Mouse (Mus musculus) monocyte, adult 5-6 weeks (primary cell): ENCODE data around the gene Tmem266. TPM values are rescaled to one million over a fixed set of nuclear protein-coding genes. Genes with fewer than 3 reads are reported as not detected.
A peak's percentile ranks its signal among the peaks of the same experiment; 100 is the strongest.

Source experiments
- ATAC-seq: fragments of 153-309, 156-312 bp; replicated peaks from 2 replicates; pipeline ENCODE4 v1.8.0; 2017; ENCODE audit warnings: mild to moderate bottlenecking; ENCODE audit not compliant: low TSS enrichment, insufficient number of reproducible peaks, severe bottlenecking, poor library complexity, low FRiP score
- total RNA-seq: library from RNA; stranded (forward); fragments of 200-1000, 200-491, 200-594 nt; gene quantifications from 3 replicates; pipeline ENCODE4 v1.2.3, GENCODE M21; 2017

Gene Tmem266
- total RNA-seq, 1 experiment from 2014 or later = not detected

DNA sequence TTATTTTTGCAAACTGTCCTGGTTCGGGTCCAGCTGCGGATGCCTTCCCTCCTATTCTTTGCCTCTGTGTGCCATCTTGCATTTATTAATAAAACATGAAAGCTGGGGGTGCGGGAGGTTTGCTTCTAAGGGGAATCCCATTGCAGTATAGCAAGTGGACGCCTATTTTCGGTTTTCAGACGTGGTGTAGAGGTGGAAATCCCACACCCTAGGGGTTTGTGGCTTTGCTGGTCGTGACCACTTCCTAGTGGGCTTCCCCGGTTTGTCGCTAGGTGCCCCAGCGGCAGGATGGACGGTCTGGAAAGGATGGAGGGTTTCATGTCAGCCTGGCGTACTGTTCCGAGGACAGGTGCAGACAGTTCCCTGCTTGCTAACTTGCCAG is 512 bp downstream of the Tmem266 start:
- no peak for ATAC-seq

DNA sequence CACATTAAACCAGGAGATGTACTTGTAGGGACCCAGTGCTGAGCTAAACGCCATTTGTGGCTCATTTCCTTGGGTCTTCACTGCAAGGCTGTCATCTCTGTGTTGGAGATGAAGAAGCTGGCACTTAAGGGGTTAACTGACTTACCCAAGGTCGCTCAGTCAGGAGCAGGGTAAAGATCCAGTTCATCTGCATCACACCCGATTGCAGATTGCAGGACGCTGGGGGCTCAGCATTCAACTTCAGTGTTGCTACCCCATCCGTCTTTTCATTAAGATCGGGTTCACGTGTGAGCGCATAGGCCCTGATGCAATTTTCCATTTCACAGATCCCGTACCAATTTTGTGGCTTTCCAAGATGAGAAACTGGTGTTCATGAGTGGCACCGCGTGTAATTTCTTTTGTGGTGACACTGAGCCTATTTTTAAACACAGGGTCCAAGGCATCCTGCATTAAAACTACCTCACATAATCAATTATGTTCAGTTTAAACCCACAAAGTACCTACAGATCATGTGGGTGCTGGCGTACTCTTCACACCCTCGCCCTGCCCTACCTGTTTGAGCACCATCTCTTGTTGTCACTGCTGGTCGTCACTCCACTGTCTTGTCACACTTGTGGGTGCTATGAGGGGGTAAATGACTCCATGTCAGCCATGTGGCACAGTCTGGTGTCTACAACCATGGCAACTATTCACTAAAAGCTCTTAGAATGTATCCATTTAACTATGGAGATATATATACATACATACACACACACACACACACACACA is 1.6 kb downstream of the Tmem266 start:
- no peak for ATAC-seq

DNA sequence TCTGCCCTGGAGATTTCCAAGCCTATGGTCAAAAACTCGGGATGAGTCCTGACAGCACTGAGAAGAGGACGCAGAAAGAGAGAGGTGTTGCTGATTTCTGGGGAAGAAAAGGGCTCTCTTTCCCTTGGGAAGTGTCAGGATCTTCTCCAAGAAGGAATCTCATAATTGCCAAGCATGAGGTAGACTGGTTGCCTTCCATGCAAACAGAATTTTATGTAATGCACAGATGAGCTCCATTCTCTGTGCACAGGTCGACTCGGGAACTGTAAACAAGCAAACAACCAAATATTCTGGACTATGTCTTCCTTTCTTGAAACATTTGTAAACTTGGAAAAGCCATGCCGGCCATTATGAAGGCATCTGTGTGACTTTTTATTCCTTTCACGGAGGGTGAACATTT is 2.7 kb downstream of the Tmem266 start:
- ATAC-seq = no peak

DNA sequence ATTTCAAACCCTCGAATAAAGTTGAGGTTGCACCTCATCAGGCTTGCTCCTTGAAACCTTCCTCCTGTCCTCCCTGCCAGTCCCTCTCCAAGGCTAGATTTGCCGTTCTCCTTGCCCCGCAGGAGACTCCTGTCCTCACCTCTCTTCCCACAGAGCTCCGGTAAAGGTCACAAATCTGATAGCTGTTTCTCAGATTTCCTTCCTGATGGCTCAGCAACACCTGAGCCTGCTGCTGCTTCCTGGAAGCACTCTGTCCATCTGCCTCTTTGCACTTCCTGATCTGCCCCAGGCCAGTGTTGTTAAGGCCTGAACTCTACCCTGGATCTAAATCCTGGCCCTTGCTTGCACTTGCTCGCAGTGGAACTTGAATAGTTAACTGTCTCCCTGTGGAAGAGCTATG is 5.8 kb downstream of the Tmem266 start:
- ATAC-seq = no peak

DNA sequence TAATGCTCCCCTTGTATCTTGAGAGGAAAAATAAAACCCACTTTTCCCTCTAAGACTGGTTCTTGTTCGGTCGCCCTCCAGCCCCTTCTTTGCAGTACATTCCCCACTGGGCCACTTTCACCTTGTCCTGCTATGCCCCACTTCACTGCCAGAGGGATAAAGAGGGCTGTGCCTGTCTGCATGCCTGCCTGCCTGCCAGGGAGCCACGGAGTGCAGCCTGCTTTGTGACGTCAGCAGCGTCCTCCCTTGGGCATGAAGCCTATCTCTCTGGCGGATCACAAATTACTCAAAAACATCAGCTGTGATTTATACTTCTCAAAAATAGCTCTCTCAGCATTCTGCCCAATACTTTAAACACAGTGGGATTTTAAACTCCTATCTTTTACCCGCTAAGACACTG is 6.2 kb downstream of the Tmem266 start:
- no peak for ATAC-seq

DNA sequence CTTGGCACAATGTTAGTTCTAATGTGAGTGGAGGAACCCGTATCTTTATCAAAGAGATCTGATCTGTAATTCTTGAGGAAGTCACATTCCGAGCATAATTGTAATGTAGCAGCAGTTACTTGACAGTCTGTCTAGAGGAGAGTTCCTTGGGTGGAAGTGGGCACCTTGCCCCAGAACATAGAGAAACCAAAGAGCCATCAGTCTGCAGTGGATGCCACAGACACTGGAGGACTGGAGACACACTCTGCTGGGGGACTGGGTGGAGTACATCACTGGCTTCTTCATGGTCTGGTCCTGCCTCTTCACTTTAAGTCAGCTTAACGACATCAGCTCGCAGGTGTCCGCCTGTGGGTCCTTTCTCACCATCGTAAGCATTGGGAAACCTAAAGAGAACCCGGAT is 17.5 kb downstream of the Tmem266 start:
- no peak for ATAC-seq

DNA sequence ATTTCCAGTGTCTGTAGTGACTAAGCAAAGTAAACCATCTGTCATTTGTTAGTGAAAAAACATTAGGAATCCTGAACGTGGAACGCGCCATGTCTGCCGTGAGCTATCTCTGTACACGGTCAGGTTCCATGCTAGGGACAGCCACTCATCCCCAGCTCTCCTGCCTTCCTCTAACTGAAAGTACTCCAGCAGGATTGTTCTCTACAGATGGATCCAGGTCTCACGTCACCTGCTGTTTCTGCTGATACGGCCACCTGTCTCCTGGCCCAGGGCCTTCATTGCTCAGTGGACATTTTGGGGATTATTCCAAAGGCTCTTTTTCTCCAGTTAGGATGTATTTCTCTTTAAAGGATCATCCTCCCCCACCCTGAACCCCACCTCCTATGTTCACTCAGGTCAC is 18.6 kb downstream of the Tmem266 start:
- no peak for ATAC-seq

DNA sequence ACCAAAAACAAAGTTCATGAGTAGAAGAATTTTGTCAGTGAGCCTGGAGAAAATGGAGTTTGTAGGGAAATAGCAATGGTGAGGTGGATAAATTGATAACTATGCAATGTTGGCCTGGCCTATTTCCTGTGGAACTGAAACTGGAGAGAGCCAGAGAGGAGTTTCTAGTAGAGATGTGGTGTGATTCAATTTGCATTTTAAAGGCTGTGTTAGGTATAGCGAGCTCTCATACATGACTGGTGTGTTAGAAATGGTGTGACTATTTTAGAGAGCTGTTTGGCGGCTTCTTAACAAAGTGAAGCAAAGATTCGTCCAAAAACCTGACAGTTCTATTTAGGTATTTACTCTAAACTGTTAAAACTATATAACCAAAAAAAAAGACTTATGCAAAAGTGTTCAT is 22.0 kb downstream of the Tmem266 start:
- no peak for ATAC-seq

DNA sequence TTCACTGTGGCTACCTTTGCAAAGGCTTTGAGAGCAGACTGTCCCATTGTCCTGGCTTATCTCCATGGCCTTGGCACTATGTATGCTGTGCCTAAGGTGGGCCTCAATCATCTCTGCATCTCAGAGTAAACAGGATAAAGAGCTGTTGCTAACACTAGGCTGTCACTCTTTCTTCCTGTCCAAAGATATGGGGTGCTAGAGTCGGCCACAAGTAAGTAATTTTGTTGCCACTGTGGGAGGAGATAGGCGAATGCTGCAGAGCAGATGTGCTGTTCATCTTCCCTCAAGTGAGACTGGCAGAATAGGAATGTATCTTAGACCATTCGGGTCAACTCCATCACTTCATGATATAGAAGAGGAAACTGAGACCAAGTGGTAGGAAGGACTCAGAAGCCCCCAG is 28.0 kb downstream of the Tmem266 start:
- ATAC-seq = no peak

DNA sequence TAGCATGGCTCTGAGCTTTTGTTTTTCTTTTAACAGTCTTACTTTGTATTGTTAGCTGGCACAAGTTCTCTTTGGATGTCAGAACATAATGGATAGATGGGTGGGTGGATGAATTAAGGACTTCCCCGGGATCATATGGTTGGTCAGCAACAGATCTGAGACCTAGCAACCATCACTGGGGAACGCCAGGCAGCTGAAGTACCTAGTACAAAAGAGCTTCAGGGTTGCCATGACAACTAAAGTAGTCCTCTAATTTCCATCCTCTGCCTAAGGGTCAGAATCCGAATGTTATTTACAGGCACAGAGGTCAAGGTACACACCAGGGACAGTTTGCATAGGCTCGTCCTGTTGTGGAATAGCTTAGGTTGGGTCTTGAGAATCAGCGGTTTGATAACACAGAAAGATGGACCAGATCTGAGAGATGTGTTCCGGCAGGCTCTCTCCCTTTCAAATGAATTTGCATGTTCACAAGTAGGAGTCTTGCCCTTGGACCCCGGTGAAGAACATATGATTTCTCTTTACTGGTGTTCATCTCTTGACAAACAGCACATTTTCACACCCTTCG is 28.6 kb downstream of the Tmem266 start:
- ATAC-seq = no peak

DNA sequence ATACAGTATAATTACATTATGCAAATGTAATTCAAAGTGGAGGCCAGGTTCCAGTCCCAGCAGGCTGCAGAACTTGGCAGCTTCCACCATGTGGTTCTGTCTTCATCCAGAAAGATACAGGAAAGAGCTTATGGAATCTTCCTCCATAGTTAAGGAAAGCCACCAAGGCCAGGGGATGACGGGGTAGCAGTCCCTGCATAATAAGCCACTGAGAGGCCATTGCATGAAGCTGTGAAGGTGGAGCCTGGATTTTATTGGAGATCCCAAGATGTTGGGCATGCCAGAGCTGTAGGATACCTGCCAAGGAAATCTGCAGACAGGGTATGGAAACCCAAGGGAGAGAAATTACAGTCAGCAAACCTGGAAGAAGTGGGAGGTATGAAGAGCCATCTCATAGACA is 30.5 kb downstream of the Tmem266 start:
- ATAC-seq = no peak

DNA sequence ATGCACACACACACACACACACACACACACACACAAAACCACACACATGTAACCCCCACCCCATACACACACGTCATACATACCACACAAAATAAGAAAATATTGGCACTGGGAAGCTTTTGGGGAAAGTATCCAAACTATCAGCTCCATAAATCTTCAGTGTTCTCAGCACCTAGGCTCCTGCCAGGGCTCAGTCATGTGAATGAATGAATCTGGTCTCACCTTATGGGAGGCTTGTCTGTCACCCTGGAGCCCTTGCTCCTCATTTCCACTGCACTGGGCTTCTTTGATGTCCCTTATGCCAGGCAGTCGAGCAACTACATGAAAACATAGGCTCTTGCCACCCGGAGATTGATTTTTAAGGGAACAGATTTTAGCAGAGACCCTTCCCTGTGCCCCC is 33.7 kb downstream of the Tmem266 start:
- ATAC-seq = no peak

DNA sequence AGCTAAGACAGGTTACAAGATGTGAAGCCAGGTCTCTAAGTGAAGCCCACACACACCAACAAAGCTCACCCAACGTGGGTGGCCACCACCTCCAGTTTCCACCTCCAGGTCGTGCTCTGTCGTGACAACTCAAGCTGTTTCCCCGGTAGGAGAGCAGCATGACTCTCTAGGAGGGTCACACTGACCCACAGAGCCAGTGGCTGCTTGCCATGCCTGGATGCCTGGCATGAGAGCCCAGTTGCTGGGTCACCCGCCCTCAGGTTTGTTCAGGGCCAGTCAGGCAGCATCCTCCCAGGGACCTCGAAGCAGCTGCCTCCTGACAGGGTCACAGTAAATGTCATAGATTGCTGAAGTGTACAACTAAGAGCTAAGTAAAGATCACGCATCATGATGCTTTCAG is 34.1 kb downstream of the Tmem266 start:
- no peak for ATAC-seq

DNA sequence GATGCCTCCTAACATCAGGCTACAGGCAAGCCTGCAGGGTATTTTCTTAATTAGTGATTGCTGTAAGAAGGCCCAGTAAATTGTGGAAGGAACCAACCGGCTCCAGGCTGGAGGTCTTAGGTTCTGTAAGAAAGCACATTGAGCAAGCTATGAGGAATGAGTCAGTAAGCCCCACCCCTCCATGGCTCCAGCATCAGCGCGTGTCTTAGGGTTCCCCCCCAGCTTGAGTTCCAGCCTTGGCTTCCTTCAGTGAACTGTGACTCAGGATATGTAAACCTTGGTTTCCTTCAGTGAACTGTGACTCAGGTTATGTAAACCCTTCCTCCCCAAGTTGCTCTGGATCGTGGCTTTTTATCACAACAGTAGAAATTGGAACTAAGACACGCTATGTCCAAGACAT is 35.3 kb downstream of the Tmem266 start:
- ATAC-seq = no peak

DNA sequence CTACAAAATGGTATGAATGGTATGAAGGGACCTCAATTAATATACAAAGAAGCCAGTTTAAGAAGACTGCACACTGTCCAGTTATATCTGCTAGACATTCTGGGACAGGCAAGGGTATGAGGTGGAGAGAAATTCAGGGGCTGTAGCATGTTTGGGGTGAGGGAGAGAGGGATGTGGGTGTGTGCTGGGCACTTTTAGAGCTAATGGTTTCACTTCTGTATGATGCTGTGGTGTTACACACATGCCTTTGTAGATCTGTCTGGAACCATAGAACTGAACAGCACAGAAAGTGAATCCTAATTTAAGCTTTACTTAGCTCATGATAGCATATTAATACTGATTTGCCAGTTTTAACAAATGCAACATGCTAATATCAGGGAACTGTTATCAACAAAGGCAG is 37.0 kb downstream of the Tmem266 start:
- ATAC-seq = no peak

DNA sequence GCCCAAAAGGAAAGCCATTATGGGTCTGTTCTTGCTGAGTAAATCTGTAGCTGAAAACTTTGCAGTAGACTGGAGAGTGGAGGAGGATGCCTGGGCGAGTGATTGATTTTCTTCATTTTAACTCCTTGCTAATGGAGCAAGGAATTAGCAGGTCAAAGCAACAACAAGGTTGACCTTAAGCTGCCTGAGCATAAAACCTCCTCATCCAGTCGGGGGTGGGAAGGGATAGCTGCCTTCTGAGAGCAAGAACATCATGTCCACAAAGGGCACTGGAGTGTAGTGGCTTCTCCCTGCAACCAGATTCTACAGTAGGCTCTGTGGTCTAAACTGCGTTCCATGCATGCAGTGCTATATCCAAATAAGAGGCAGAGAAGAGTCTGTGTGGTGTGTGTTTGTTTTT is 41.3 kb downstream of the Tmem266 start:
- no peak for ATAC-seq

DNA sequence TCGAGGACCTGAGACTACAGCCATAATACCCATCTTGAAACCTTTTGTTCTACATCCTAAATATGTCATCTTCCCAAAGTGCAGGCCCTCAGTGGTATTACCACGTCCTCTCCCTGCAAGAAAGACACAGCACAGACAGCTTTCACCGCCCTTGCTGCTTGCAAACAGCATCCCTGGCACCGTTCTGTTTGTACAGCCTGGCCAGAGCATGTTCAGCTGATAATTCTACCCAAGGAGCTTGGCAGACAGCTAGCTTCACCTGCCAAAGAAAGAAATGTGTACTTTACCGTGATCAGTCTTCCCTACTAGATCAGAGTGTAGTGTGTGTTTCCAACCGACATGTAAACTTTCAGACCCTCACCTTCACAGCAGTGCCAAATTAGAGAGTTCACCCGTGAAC is 45.2 kb downstream of the Tmem266 start:
- ATAC-seq = no peak

DNA sequence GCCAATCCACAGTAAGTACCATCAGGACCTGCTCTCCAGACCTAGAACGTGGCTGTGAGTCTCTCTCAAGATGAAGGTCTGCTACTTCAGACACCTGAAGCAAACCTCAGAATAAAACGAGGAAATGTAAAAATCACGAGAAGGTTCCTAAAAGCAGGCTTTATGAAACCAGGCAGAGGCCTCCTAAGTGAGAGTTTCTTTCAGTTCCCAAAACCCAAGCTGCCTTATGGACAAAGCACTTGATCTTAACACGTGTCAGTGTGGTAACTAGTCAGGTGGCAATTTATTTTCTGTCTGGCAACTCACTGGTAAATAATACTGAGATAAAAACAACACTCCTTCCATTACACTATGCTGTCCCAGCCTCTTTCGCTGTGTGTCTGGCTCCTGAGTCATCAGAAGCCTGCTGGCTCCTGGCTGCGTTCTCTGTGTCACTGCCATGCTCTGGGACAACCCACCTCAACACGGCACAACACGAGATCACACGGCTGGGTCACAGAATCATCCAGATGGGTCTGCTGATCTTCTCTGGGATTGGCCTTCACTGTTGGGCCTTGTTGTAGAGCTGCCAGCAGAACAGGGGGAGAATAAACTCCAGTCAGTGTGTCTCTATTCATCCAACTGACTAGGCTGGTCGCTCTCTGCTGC is 51.0 kb downstream of the Tmem266 start:
- 0 out of 2 replicates have a peak, but pooled peaks have one; percentile 47 for ATAC-seq

DNA sequence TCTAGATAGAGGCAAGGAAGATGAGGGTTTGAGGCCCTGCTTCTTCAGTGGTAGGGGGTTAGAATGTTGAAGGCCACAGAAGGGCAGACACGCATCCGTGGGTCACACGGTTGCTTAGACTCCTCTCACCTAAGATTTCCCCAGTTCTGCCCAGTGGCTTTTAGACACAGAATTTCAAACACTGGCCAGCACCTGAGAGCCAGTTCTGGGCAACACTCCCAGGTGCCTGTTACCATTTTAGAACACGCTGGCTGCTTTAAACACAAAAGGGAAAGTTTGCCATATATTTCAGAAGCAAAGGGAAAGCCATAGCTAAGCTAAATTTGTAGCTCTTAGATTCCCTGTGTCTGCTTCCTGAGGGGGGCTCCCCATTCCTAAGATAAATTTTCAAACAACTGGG is 54.7 kb downstream of the Tmem266 start:
- no peak for ATAC-seq

DNA sequence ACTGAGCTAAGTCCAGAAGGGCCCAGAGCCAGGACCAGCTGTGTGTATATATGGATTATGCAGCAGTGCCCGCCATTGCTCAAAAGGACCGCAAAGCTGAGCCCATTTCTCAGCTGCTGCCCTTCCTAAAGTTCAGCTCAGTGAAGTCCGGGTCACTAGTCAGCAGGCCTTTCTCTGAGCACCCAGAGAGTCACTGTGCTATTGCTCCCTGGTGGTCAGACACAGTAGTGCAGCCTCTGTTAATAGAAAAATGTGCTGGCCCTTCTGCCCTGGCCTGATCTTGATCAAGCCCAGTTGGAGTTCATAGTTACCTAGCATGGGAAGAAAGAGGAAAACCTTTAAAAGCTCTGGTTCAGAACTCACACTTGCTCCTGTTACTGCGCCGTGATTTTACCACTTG is 55.7 kb downstream of the Tmem266 start:
- ATAC-seq = 0 out of 2 replicates have a peak, but pooled peaks have one; percentile 15
